Mouse (Mus musculus): ENCODE measurements at regions not wholly inside any gene's neighbourhood (a gene's known extent, or its start where the extent isn't known, plus 50 kb on each side); places are given as distances from the start of the nearest gene placed in this dataset.

GRCm38 (mm10) chr4:91051913-91052312 lies 348.7 kb downstream of the Elavl2 start:
- no peak for DNase-seq (ENCODE audit: low spot score in 2 of 2)

- DNase-seq (ENCODE audit: low spot score in 2 of 2): no peak
Observed at GRCm38 (mm10) chr4:91029462-91029861, 371.1 kb downstream of the Elavl2 start.

DNA sequence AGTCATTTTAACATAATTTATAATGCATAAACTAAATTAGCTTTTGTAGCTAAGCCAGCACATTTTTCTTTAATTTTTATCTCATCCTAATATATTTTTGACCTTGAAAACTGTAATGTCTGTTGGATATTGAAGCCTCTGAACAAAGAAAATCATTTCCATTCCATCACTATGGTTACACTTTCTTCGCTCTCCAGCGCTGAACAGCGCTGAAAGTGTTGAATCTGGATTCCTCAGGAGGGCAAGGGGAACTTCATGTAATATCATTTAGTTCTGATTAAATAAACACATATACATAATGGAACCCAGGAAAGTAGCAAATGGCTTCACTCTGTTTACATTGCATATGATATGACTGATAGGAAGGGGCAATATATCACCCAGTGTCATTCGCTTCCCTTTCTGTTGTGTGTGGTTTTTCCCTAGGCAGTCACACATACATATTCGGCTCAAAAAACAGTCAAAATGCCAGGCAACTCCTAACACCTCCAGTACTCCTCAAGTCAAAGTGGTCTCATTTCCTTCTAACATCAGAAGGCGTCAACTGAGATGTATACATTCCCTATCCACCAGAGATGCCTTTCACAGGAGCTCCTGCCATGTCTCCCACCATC lies 372.5 kb downstream of the Elavl2 start:
- DNase-seq (ENCODE audit: low spot score in 2 of 2): no peak

DNA sequence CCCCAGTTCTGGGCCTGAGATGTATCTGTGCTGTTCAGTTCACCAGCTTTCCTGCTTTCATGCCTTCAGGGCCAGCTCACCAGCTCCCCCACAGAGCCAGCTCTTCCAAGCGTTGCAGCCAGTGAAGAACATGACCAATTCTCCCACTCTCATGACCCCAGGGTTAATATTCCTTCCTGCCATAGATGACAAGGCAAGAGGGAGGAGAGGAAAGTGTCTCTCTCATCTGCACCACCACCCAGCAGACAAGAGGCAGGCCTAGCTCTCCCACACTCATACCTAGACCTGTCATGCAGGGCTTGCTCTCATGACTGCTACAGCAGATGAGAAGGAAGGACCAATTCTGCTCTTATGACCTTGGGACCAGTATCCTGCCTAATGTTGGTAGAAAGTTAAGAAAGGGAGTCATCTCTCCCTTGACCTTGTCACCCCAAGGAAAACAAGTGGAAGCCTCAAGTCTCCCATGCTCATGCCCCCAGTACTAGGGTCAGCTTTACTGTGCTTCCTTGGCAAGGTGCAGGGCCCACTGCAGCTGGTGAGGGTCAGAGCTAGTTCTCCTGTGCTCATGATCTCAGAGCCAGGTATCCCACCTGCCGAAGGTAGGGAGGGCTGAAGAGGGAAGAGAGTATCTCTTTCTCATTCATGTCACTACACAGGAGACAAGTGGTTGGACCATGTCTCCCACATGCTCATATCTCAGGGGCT lies 404.0 kb downstream of the Elavl2 start:
- no peak for DNase-seq (ENCODE audit: low spot score in 2 of 2)

- no peak for DNase-seq (ENCODE audit: low spot score in 2 of 2)
Observed at GRCm38 (mm10) chr4:90964658-90965057, 435.9 kb downstream of the Elavl2 start.

DNA sequence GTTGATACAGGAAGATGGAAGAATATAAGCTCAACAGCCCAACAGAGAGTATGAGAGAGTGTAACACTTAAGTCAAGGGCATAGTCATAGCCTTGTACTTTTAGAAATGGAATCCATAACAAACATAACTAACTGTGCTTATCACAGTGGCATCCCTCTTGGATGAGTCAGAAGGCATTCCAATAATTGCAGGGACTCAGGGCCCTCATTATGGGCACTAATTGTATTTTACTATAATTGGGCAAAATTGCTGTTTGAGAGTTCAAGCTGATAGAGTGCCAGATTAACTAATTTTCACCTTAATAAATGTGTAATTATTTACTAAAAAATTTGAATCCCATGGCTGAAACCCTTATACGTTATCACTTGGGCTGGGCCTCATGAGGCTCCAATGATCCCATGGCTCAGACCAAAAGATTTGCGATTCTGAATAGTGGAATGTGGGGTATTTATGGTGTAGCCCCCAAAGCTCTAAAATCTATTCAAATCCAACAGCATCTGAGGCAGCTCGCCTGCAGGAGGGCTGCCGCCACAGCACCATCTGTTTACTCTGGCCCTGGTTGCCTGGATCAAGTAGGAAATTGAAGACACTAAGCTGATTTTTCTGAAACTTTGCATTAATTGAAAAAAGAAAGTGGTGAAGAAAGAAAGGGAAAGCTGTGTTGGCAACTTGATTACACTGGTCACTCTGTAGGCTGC lies 456.7 kb downstream of the Elavl2 start:
- no peak for DNase-seq (ENCODE audit: low spot score in 2 of 2)

GRCm38 (mm10) chr4:90917312-90918107 lies 483.1 kb downstream of the Elavl2 start:
- no peak for DNase-seq (ENCODE audit: low spot score in 2 of 2)

GRCm38 (mm10) chr4:90906311-90906710 lies 494.3 kb downstream of the Elavl2 start:
- DNase-seq (ENCODE audit: low spot score in 2 of 2): no peak

DNA sequence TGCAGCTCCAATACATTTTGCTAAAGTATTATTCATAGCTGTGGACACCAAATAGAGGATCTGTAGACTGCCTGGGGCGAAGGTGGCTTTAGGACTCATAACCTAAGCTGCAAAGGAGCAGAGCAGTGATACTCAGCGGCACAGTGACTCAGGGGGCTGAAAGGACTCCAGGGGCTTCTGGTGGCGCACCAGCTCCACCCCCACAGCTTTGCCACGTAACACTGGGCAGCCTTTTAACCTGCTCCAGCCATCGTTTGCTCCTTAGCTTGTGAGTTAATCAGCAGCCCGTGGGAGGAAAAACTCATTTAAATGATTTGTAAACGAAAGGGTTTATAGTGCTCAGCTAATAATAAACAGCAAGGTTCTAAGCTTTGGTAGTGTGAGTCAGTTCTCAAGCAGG lies 532.4 kb downstream of the Elavl2 start:
- DNase-seq (ENCODE audit: low spot score in 2 of 2): no peak

- peak in 1 of 2 experiments; percentile 19 for DNase-seq (ENCODE audit: low spot score in 2 of 2)
Observed at GRCm38 (mm10) chr4:90860854-90861253, 539.7 kb downstream of the Elavl2 start.

DNA sequence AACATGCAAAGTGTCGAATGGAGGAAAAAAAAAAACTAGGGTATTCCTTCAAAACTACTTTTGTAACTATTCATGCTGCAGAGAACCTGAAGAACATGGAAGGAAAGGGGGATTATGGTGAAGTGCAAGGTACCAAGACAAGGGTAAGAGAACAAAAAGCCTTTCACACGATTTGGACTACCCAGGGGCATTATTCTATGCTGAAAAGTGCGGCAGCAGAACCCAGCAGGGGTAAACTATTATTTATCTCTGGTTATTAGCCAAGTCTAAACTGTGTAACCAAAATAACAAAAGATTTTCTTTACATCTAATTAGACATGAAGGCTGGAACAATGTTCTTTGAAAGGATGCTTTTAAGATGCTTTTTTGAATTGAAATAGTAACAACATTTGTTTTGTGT lies 560.8 kb downstream of the Elavl2 start:
- no peak for DNase-seq (ENCODE audit: low spot score in 2 of 2)

DNA sequence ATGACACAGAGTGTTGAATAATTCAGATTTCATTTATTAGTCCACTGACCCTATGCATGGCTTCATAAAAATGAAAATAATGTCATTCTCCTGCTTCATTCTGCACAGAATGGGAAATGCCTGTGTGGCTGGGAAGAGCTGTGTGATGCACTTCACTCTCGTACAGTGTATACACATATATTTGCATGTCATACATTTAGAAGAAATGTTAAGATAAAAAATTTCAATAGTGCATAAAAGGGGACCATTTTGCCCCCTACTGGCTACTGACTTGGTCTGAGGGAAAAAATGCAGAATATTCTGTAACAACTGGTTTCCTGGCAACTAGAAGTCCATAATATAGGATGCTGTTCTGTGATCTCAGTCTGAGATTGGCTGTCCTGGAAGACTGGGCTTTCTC lies 580.5 kb downstream of the Zfp352 start:
- DNase-seq (ENCODE audit: low spot score in 2 of 2): no peak

GRCm38 (mm10) chr4:90798637-90799036 lies 580.0 kb downstream of the Zfp352 start:
- DNase-seq (ENCODE audit: low spot score in 2 of 2): no peak

DNA sequence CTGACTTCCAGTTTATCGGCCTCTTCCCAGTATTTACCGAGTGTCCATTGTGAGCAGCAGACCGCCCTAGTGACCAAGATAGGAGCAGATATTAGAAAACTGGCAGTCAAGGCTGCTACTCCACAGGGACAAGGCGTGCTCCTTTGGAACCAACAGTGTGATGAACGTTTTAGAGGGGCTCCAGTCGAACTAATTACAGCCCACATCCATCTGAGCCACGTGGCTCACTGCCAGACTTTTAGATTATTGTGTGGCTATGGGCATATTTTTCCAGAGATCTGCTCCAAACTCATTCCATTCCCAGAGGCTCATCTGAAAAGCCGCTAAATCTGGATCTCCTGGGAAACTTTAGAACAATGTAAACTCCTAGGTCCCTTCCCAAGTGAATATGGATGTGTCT lies 578.9 kb downstream of the Zfp352 start:
- DNase-seq (ENCODE audit: low spot score in 2 of 2): no peak

Measured in gastrocnemius, postnatal 4 days (tissue).